Mouse (Mus musculus): ENCODE measurements around the gene Nhlh1. TPM values are rescaled to one million over a fixed set of nuclear protein-coding genes. Genes with fewer than 3 reads are reported as not detected.

Nhlh1 gene
- polyA plus RNA-seq, 1 experiment, result not detected

DNA sequence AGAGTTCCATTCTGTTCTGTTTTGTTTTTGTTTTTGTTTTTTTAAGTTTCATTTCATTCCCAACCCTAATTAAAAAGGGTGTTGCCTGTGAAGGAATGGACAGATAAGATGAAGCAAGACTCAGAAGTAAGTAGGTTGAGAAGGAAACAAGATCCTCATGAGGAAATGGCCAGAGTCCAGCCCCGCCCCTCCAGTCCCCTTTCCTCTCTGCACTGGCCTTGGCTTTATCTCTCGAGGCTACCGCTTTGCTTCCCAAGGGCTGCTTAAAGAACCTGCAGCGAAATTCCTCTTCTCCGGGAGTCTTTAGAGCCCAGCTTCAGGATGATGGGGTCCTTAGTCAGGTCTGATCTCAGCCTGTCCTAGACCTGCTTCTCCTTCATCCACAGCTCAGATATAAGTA is 20.6 kb upstream of the Nhlh1 start:
- no peaks in the 10 kb centered on the region for H3K27me3 ChIP-seq (replicated peaks)
- H3K4me3 ChIP-seq (replicated peaks), result peak overlapping the region; percentile 67
- H3K36me3 ChIP-seq (replicated peaks; ENCODE audit: low read length), result peaks cover 77% of the 10 kb centered on the region
- TF ChIP-seq GATA1 (IDR thresholded peaks at IDR 0.05; ENCODE audit: borderline replicate concordance, low read length), result no peak
- no peak for TF ChIP-seq FLI1 (IDR thresholded peaks at IDR 0.05; ENCODE audit: low read length)
- H3K4me1 ChIP-seq, result peaks cover 35% of the 10 kb centered on the region
- H3K9me3 ChIP-seq, result no peaks in the 10 kb centered on the region

DNA sequence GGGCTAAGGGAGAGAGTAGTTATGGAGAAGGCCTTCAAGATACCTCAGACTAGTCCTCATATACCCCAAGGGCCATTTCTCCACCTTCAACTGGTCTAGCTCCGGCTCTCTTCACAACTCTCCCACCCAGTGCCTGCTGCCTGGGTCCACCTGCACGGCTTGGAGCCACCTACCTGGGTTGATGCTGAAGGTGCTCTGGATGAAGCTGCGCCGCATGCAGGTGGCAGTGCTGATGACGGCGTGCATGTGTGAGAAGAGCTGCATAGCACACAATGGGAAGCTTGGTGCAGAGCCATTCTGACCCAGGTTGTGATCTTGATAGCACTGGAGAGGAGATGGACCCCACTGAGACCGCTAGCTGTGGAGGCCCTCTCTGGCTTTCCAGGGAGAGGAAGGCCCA is 15.2 kb upstream of the Nhlh1 start:
- Histone ChIP-seq H3K9me3 (no peaks in the 10 kb centered on the region), H3K4me1 (peaks cover 7% of the 10 kb centered on the region), H3K27me3 (replicated peaks) (no peaks in the 10 kb centered on the region), H3K36me3 (replicated peaks; ENCODE audit: low read length) (peaks cover 98% of the 10 kb centered on the region), H3K4me3 (replicated peaks) (no peak overlapping the region)
- TF ChIP-seq FLI1 (IDR thresholded peaks at IDR 0.05; ENCODE audit: low read length), result no peak
- TF ChIP-seq GATA1 (IDR thresholded peaks at IDR 0.05; ENCODE audit: borderline replicate concordance, low read length), result no peak

DNA sequence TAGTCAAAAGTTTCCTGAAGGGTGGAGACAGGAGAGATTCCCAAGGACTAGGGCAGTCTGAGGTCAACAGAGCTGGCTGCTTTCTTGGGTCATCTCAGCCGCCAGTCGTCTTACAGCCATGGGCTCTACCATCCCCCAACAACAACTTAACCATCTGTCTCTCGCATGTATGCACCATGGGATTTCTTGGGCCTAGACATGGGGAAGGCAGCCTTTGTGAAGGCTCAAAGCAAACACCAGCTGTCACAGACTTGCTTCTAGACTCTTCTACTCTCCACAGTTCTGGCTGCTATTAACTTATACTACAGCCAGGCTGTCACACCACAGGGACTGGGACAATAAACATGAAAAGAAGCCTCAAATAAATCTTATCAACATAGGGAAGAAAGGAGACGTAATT is 14.2 kb upstream of the Nhlh1 start:
- TF ChIP-seq FLI1 (IDR thresholded peaks at IDR 0.05; ENCODE audit: low read length) (no peak), GATA1 (IDR thresholded peaks at IDR 0.05; ENCODE audit: borderline replicate concordance, low read length) (no peak)
- Histone ChIP-seq H3K4me1 (peaks cover 5% of the 10 kb centered on the region; the same call in 1 of the 2 replicates), H3K36me3 (replicated peaks; ENCODE audit: low read length) (peaks cover 100% of the 10 kb centered on the region), H3K27me3 (replicated peaks) (no peaks in the 10 kb centered on the region), H3K4me3 (replicated peaks) (no peak overlapping the region), H3K9me3 (no peaks in the 10 kb centered on the region)

DNA sequence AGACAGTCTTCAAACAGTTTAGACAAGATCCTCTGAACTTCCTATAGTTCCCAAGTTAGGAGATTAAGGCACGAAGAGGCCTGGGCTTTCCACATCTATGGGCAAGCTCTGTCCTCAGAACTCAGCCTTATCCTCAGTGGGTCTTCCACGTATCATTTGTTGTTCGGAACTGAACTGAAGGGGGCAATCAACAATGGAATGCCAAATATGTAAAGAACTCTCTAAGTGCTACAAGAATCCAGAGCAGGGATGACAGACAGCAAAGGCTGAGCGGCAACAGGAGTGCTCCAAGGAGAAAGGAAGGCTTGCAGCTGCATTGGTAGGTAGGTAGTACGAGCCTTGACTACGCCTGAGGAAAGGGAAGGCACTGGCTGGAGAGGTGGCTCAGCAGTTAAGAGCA is 12.9 kb upstream of the Nhlh1 start:
- no peak overlapping the region for H3K4me3 ChIP-seq (replicated peaks)
- no peaks in the 10 kb centered on the region for H3K9me3 ChIP-seq
- TF ChIP-seq GATA1 (IDR thresholded peaks at IDR 0.05; ENCODE audit: borderline replicate concordance, low read length) (no peak), FLI1 (IDR thresholded peaks at IDR 0.05; ENCODE audit: low read length) (no peak)
- peaks cover 5% of the 10 kb centered on the region; the same call in 1 of the 2 replicates for H3K4me1 ChIP-seq
- no peaks in the 10 kb centered on the region for H3K27me3 ChIP-seq (replicated peaks)
- H3K36me3 ChIP-seq (replicated peaks; ENCODE audit: low read length), result peaks cover 100% of the 10 kb centered on the region

DNA sequence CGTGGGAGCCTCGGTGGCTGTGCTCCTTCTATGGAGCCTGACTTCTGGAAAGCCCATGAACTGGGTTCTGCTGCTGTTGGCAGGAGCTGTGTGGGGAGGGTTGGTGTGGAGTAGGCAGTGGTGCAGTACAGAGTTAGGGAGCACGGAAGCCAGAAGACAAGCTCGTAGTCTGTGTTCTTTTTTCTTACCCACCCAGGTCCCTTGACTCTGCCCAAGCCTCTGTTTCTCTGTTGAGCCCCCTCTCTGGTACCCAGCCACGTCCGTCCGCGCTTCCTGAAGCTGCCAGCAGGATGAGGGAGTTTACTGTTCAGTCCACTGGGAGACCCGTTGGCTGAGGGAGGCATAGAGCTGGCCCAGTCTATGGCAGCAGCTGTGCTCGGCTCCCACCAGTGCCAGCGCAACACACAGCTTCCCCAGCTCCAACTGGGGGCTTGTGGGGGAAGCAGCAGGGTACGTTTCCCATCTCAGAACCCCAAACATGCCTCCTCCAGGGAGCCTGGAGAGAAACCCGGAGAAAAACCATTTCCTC is 7.3 kb upstream of the Nhlh1 start:
- H3K4me3 ChIP-seq (replicated peaks), result no peak overlapping the region
- H3K27me3 ChIP-seq (replicated peaks), result peaks cover 6% of the 10 kb centered on the region
- H3K36me3 ChIP-seq (replicated peaks; ENCODE audit: low read length), result peaks cover 66% of the 10 kb centered on the region
- no peaks in the 10 kb centered on the region for H3K9me3 ChIP-seq
- peaks cover 18% of the 10 kb centered on the region for H3K4me1 ChIP-seq
- no peak for TF ChIP-seq GATA1 (IDR thresholded peaks at IDR 0.05; ENCODE audit: borderline replicate concordance, low read length)
- no peak for TF ChIP-seq FLI1 (IDR thresholded peaks at IDR 0.05; ENCODE audit: low read length)

DNA sequence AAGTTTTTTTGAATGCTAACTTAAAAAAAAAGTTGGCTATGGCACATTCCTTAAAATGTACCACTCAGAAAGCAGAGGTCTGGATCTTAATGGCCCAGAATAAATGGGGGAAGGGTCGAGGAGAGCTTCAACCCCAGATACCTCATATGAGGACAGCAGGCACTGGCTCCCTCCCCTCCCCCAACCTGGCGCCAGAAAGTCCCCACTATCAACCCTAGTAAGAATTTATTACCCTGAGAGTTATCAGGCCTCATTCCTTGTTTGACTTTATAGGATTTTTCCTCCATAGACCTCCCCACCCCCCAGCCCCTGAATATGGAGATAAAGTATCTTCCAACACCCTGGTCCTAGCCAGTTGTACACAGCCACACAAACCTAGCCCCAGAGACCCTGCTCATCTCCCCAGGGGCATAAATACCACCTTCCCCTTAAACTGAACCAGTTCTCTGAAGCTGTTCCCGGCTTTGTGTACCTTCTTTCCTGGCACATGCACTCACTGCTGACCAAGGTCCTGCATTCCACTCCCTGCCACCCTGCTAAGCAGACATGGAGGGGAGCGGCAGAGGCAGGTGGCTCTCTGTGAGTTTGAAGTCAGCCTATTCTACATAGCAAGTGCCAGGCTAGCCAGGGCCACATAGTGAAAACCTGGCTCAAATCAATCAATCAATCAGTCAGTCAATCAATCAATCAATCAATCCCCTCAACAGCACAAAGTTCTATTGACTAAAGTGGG is 6.1 kb upstream of the Nhlh1 start:
- Histone ChIP-seq H3K27me3 (replicated peaks) (peaks cover 14% of the 10 kb centered on the region), H3K4me1 (peaks cover 18% of the 10 kb centered on the region), H3K36me3 (replicated peaks; ENCODE audit: low read length) (peaks cover 54% of the 10 kb centered on the region), H3K9me3 (no peaks in the 10 kb centered on the region), H3K4me3 (replicated peaks) (no peak overlapping the region)
- TF ChIP-seq FLI1 (IDR thresholded peaks at IDR 0.05; ENCODE audit: low read length), result no peak
- no peak for TF ChIP-seq GATA1 (IDR thresholded peaks at IDR 0.05; ENCODE audit: borderline replicate concordance, low read length)

DNA sequence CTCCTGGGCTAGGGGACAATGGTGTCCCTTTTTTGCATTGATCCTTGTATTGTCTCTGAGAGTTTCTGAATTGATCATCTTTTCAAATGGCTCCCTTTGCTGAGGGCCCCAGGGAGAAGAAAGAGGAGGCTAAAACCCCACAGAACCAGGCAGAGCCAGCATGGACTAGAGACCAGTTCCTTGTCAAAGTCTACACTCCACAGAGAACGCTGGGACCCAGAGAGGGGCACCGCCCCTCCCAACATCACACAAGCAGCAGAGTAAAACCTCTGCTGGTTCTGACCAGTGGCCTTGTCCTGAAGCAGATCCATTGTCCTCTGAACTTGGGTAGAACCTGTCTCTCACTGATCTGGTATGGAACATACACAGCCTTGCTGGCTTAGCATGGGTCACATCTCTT is 4.7 kb upstream of the Nhlh1 start:
- no peak for TF ChIP-seq FLI1 (IDR thresholded peaks at IDR 0.05; ENCODE audit: low read length)
- TF ChIP-seq GATA1 (IDR thresholded peaks at IDR 0.05; ENCODE audit: borderline replicate concordance, low read length), result no peak
- Histone ChIP-seq H3K4me3 (replicated peaks) (no peak overlapping the region), H3K4me1 (peaks cover 18% of the 10 kb centered on the region), H3K27me3 (replicated peaks) (peaks cover 26% of the 10 kb centered on the region), H3K9me3 (no peaks in the 10 kb centered on the region), H3K36me3 (replicated peaks; ENCODE audit: low read length) (peaks cover 40% of the 10 kb centered on the region)

DNA sequence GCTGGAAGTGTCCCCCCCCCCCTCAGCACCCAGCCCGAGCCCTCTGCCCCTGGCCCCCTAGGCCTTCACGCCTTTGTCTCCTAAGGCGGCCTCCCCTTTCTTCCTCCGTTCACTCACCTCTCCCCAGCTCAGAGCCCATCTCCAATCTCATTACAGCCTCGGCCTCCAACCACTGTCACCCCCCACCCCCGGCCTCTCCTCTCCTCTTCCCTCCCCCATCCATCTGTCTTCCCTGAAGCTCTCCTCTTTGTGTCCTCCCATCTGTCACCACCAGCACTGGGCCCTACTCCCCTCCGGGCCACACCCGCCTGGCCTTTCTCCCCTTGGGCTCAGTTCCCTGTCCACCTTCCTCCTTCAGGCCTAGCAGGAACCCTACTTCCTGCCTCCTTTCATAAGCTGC is 3.8 kb upstream of the Nhlh1 start:
- TF ChIP-seq FLI1 (IDR thresholded peaks at IDR 0.05; ENCODE audit: low read length) (no peak), GATA1 (IDR thresholded peaks at IDR 0.05; ENCODE audit: borderline replicate concordance, low read length) (no peak)
- Histone ChIP-seq H3K4me1 (peaks cover 18% of the 10 kb centered on the region), H3K4me3 (replicated peaks) (no peak overlapping the region), H3K36me3 (replicated peaks; ENCODE audit: low read length) (peaks cover 31% of the 10 kb centered on the region), H3K27me3 (replicated peaks) (peaks cover 35% of the 10 kb centered on the region), H3K9me3 (no peaks in the 10 kb centered on the region)

DNA sequence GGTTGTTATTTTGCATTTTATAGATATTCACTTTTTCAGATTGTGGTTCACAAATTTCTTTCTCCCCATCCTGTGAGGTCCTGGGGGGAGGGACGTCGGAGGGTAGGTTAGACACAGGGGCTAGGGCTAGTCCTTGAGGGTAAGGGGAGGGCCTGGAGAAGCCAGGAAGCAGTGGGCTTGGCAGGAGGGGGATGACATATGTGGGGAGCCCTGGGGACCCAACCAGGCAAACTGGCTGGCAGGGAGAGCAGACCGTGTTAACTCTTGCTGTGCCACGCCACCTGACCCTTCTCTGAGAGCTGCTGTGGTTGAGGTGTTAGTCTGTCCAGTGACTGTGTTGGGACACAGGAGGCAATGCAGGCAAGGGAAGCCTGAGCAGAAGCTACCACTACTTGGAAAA is 3.3 kb upstream of the Nhlh1 start:
- H3K4me1 ChIP-seq, result peaks cover 18% of the 10 kb centered on the region
- TF ChIP-seq FLI1 (IDR thresholded peaks at IDR 0.05; ENCODE audit: low read length) (no peak), GATA1 (IDR thresholded peaks at IDR 0.05; ENCODE audit: borderline replicate concordance, low read length) (no peak)
- no peaks in the 10 kb centered on the region for H3K9me3 ChIP-seq
- H3K27me3 ChIP-seq (replicated peaks), result peaks cover 39% of the 10 kb centered on the region
- H3K36me3 ChIP-seq (replicated peaks; ENCODE audit: low read length), result peaks cover 26% of the 10 kb centered on the region
- H3K4me3 ChIP-seq (replicated peaks), result no peak overlapping the region

DNA sequence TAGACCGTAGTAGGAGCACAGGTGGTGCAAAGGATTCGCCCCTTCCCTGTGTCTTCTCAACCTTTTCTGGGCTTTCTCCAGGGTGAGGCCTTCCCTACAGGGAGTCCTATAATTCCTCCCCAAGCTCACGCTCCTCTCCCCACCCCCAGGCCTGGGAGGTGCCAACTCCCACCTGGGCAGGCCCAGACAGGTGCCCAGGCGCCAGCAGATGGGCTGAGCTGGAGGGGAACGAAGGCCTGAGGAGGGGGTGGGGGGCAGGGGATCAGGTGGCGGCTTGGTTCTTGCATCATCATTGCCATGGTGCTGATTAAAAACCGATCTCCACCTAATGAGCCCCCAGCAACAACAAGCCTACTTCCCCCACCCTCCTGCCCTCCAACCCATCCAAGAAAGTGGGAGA is 1.5 kb upstream of the Nhlh1 start:
- TF ChIP-seq GATA1 (IDR thresholded peaks at IDR 0.05; ENCODE audit: borderline replicate concordance, low read length), result no peak
- no peak for TF ChIP-seq FLI1 (IDR thresholded peaks at IDR 0.05; ENCODE audit: low read length)

More for the DNA sequence above, 1.5 kb upstream of the Nhlh1 start:
- H3K4me1 ChIP-seq, result peaks cover 15% of the 10 kb centered on the region
- no peaks in the 10 kb centered on the region for H3K9me3 ChIP-seq
- no peak overlapping the region for H3K4me3 ChIP-seq (replicated peaks)
- peaks cover 56% of the 10 kb centered on the region for H3K27me3 ChIP-seq (replicated peaks)
- H3K36me3 ChIP-seq (replicated peaks; ENCODE audit: low read length), result peaks cover 8% of the 10 kb centered on the region

Measured in megakaryocyte, embryonic 14.5 days (primary cell).